9 mouse cellular contexts compared by ENCODE assay signal in genomic region chr11:121041212-121041611, GRCm38 (mm10). TPM values are rescaled to one million over a fixed set of nuclear protein-coding genes. Genes with fewer than 3 reads are reported as not detected.
DNase-seq lines count a peak whose midpoint lies in the region; ATAC-seq and TF ChIP-seq lines count a peak whose summit lies in the region.
"Had no signal": no experiment of that assay in that cellular context is flagged by ENCODE, and none has a peak within 500 bp of the region (broad histone marks: within the 10 kb centered on the region; RNA-seq: fewer than 3 reads in every experiment).

No protein-coding gene starts in this region.

- intact Hi-C loops in left cerebral cortex, postnatal 4 days (cut with DNase I): loop anchor here (10.0 kb wide), 1 partner anchor 136 kb away; no protein-coding TSS in a partner anchor

- peak; percentile 59; the same call in 1 of the 2 replicates for ATAC-seq in midbrain, embryonic 11.5 days (ENCODE audit: low FRiP score)
- ATAC-seq in midbrain, embryonic 15.5 days (replicated peaks): no peak
- ATAC-seq in intestine, embryonic 16.5 days: peak; percentile 67
- ATAC-seq in neural tube, embryonic 11.5 days (ENCODE audit: insufficient read depth, low FRiP score, low TSS enrichment): no peak

- H3K36me3 ChIP-seq in midbrain, embryonic 11.5 days (ENCODE audit: control insufficient read depth, insufficient read depth, low read length): no peaks in the 10 kb centered on the region
- H3K36me3 ChIP-seq in midbrain, embryonic 15.5 days (replicated peaks): no peaks in the 10 kb centered on the region
- H3K36me3 ChIP-seq in intestine, embryonic 16.5 days (ENCODE audit: control insufficient read depth, insufficient read depth, low read length): no peaks in the 10 kb centered on the region
- H3K36me3 ChIP-seq in neural tube, embryonic 11.5 days (ENCODE audit: control insufficient read depth, insufficient read depth, low read length): no peaks in the 10 kb centered on the region
- no peaks in the 10 kb centered on the region for H3K36me3 ChIP-seq in testis, adult 2 months (ENCODE audit: control insufficient read depth, insufficient read depth, low read length)
- H3K36me3 ChIP-seq: embryonic facial prominence, embryonic 15.5 days had no signal

- no peak overlapping the region for H3K4me3 ChIP-seq in midbrain, embryonic 11.5 days (ENCODE audit: low read depth, low read length)
- no peak overlapping the region for H3K4me3 ChIP-seq in midbrain, embryonic 15.5 days
- H3K4me3 ChIP-seq in intestine, embryonic 16.5 days (ENCODE audit: low read length): no peak overlapping the region
- H3K4me3 ChIP-seq in neural tube, embryonic 11.5 days (ENCODE audit: low read depth, low read length): no peak overlapping the region
- no peak overlapping the region for H3K4me3 ChIP-seq in testis, adult 2 months (ENCODE audit: control insufficient read depth, low read depth, low read length)
- H3K4me3 ChIP-seq: embryonic facial prominence, embryonic 15.5 days had no signal

- DNase-seq in midbrain, embryonic 11.5 days (ENCODE audit: low spot score, missing footprints): peak; percentile 97
- DNase-seq in cerebellum, adult 8-10 months: peak; percentile 75
- peak; percentile 64 to 83 for DNase-seq in frontal cortex, postnatal 14 days (ENCODE audit: low spot score in 2 of 2)
- DNase-seq in left cerebral cortex, postnatal 4 days: peak; percentile 83
- DNase-seq in neural tube, embryonic 11.5 days (ENCODE audit: low spot score): peak; percentile 81

- WGBS in midbrain, embryonic 11.5 days: 5% methylated on average over 4 of the region's 4 CpGs
- 3% methylated on average over 4 of the region's 4 CpGs for WGBS in midbrain, embryonic 15.5 days
- 4% methylated on average over 4 of the region's 4 CpGs for WGBS in intestine, embryonic 16.5 days
- 11% methylated on average over 4 of the region's 4 CpGs for WGBS in neural tube, embryonic 11.5 days

- H3K27ac ChIP-seq in midbrain, embryonic 11.5 days (ENCODE audit: low read depth, low read length): no peak overlapping the region
- no peak overlapping the region for H3K27ac ChIP-seq in midbrain, embryonic 15.5 days
- no peak overlapping the region for H3K27ac ChIP-seq in intestine, embryonic 16.5 days (ENCODE audit: low read length)
- no peak overlapping the region for H3K27ac ChIP-seq in neural tube, embryonic 11.5 days (ENCODE audit: low read depth, low read length)
- no peak overlapping the region for H3K27ac ChIP-seq in testis, adult 2 months (ENCODE audit: control insufficient read depth, insufficient read depth, low read depth, low read length)
- H3K27ac ChIP-seq: embryonic facial prominence, embryonic 15.5 days had no signal

- H3K4me2 ChIP-seq in midbrain, embryonic 11.5 days: no peak overlapping the region
- no peak overlapping the region for H3K4me2 ChIP-seq in midbrain, embryonic 15.5 days
- H3K4me2 ChIP-seq in intestine, embryonic 16.5 days (ENCODE audit: low read depth, low read length): no peak overlapping the region
- no peak overlapping the region for H3K4me2 ChIP-seq in neural tube, embryonic 11.5 days (ENCODE audit: low read depth)
- H3K4me2 ChIP-seq: embryonic facial prominence, embryonic 15.5 days had no signal

- H3K27me3 ChIP-seq in midbrain, embryonic 11.5 days (ENCODE audit: control insufficient read depth, insufficient read depth, low read length): no peaks in the 10 kb centered on the region
- H3K27me3 ChIP-seq in midbrain, embryonic 15.5 days (replicated peaks): no peaks in the 10 kb centered on the region
- no peaks in the 10 kb centered on the region for H3K27me3 ChIP-seq in intestine, embryonic 16.5 days (replicated peaks; ENCODE audit: control insufficient read depth, insufficient read depth, low read length)
- no peaks in the 10 kb centered on the region for H3K27me3 ChIP-seq in neural tube, embryonic 11.5 days (ENCODE audit: control insufficient read depth, insufficient read depth, low read length)
- H3K27me3 ChIP-seq in testis, adult 2 months (ENCODE audit: control insufficient read depth, insufficient read depth, low read length): no peaks in the 10 kb centered on the region

- H3K9me3 ChIP-seq in midbrain, embryonic 11.5 days (ENCODE audit: control insufficient read depth, low read length): no peaks in the 10 kb centered on the region
- no peaks in the 10 kb centered on the region for H3K9me3 ChIP-seq in midbrain, embryonic 15.5 days
- no peaks in the 10 kb centered on the region for H3K9me3 ChIP-seq in intestine, embryonic 16.5 days (ENCODE audit: control insufficient read depth, low read length)
- no peaks in the 10 kb centered on the region for H3K9me3 ChIP-seq in neural tube, embryonic 11.5 days (ENCODE audit: control insufficient read depth, low read length)
- H3K9me3 ChIP-seq: embryonic facial prominence, embryonic 15.5 days had no signal

- H3K9ac ChIP-seq in midbrain, embryonic 11.5 days (ENCODE audit: low read length): no peak overlapping the region
- no peak overlapping the region for H3K9ac ChIP-seq in midbrain, embryonic 15.5 days
- H3K9ac ChIP-seq in intestine, embryonic 16.5 days (ENCODE audit: low read depth, low read length): no peak overlapping the region
- H3K9ac ChIP-seq in neural tube, embryonic 11.5 days (ENCODE audit: low read length): no peak overlapping the region
- H3K9ac ChIP-seq: embryonic facial prominence, embryonic 15.5 days had no signal

- peak; percentile 63; the same call in 1 of the 2 replicates for TF ChIP-seq CTCF in testis, adult 2 months (IDR thresholded peaks at IDR 0.05; ENCODE audit: control insufficient read depth, insufficient read depth, insufficient replicate concordance, low read depth, low read length)

- TF ChIP-seq POLR2A in testis, adult 2 months (IDR thresholded peaks at IDR 0.05; ENCODE audit: control insufficient read depth, low read depth, low read length): no peak

- no peaks in the 10 kb centered on the region for H3K4me1 ChIP-seq in midbrain, embryonic 11.5 days (ENCODE audit: control insufficient read depth, insufficient read depth, low read length)
- no peaks in the 10 kb centered on the region for H3K4me1 ChIP-seq in midbrain, embryonic 15.5 days
- H3K4me1 ChIP-seq in intestine, embryonic 16.5 days (ENCODE audit: control insufficient read depth, insufficient read depth, low read length): no peaks in the 10 kb centered on the region
- no peaks in the 10 kb centered on the region for H3K4me1 ChIP-seq in neural tube, embryonic 11.5 days (ENCODE audit: control insufficient read depth, insufficient read depth, low read length)
- H3K4me1 ChIP-seq in testis, adult 2 months (ENCODE audit: control insufficient read depth, insufficient read depth, low read length): no peaks in the 10 kb centered on the region
- H3K4me1 ChIP-seq: embryonic facial prominence, embryonic 15.5 days had no signal

RNA-seq across cellular contexts. Expression of gene Cd7, which starts 2.0 kb away (rescaled TPM):
- polyA plus RNA-seq in midbrain, embryonic 11.5 days (2014; fragmentation: Nextera tagmentation; extraction: Ambion mirVana): not detected in 2 replicates
- not detected in 2 replicates for polyA plus RNA-seq in midbrain, embryonic 15.5 days (2015; fragmentation: Nextera tagmentation; extraction: Ambion mirVana)
- 6.7 and 7.9 TPM in 2 replicates for polyA plus RNA-seq in intestine, embryonic 16.5 days (2015; fragmentation: Nextera tagmentation; extraction: Ambion mirVana)
- not detected for total RNA-seq in left cerebral cortex, postnatal 4 days (2021)
- polyA plus RNA-seq in neural tube, embryonic 11.5 days (2014; fragmentation: Nextera tagmentation; extraction: Ambion mirVana): not detected in 2 replicates
- 0.71 and 0.95 TPM in 2 replicates for polyA plus RNA-seq in testis, adult 2 months (2012; rRNA removed)

RNA-seq across cellular contexts. Expression of gene Sectm1b, which starts 22.2 kb away (rescaled TPM):
- polyA plus RNA-seq in midbrain, embryonic 11.5 days (2014; fragmentation: Nextera tagmentation; extraction: Ambion mirVana): not detected in 2 replicates
- polyA plus RNA-seq in midbrain, embryonic 15.5 days (2015; fragmentation: Nextera tagmentation; extraction: Ambion mirVana): not detected in 2 replicates
- polyA plus RNA-seq in intestine, embryonic 16.5 days (2015; fragmentation: Nextera tagmentation; extraction: Ambion mirVana): 0.93 and 2.6 TPM in 2 replicates
- total RNA-seq in left cerebral cortex, postnatal 4 days (2021): not detected
- not detected in 2 replicates for polyA plus RNA-seq in neural tube, embryonic 11.5 days (2014; fragmentation: Nextera tagmentation; extraction: Ambion mirVana)
- polyA plus RNA-seq in testis, adult 2 months (2012; rRNA removed): not detected in 2 replicates

RNA-seq across cellular contexts. Expression of gene Sectm1a, which starts 39.8 kb away (rescaled TPM):
- polyA plus RNA-seq in midbrain, embryonic 11.5 days (2014; fragmentation: Nextera tagmentation; extraction: Ambion mirVana): not detected in 2 replicates
- polyA plus RNA-seq in midbrain, embryonic 15.5 days (2015; fragmentation: Nextera tagmentation; extraction: Ambion mirVana): not detected in 2 replicates
- polyA plus RNA-seq in intestine, embryonic 16.5 days (2015; fragmentation: Nextera tagmentation; extraction: Ambion mirVana): 7.0 and 10.4 TPM in 2 replicates
- total RNA-seq in left cerebral cortex, postnatal 4 days (2021): under 1 TPM in 1 of 2 experiments, not detected in 1; 0.30 TPM
- polyA plus RNA-seq in neural tube, embryonic 11.5 days (2014; fragmentation: Nextera tagmentation; extraction: Ambion mirVana): not detected in 2 replicates
- 8.9 and 9.0 TPM in 2 replicates for polyA plus RNA-seq in testis, adult 2 months (2012; rRNA removed)

RNA-seq across cellular contexts. Expression of gene Csnk1d, which starts 50.1 kb away (rescaled TPM):
- polyA plus RNA-seq in midbrain, embryonic 11.5 days (2014; fragmentation: Nextera tagmentation; extraction: Ambion mirVana): 60.9 and 71.3 TPM in 2 replicates
- 173 and 176 TPM in 2 replicates for polyA plus RNA-seq in midbrain, embryonic 15.5 days (2015; fragmentation: Nextera tagmentation; extraction: Ambion mirVana)
- polyA plus RNA-seq in intestine, embryonic 16.5 days (2015; fragmentation: Nextera tagmentation; extraction: Ambion mirVana): 93.9 and 97.7 TPM in 2 replicates
- 100 to 1,000 TPM; 137 to 141 TPM for total RNA-seq in left cerebral cortex, postnatal 4 days (2021)
- 81.6 and 84.6 TPM in 2 replicates for polyA plus RNA-seq in neural tube, embryonic 11.5 days (2014; fragmentation: Nextera tagmentation; extraction: Ambion mirVana)
- polyA plus RNA-seq in testis, adult 2 months (2012; rRNA removed): 97.0 and 111 TPM in 2 replicates

Comparison
In these comparisons a context has a peak if more than half of its experiments do, and no peak if none do; other contexts are left out.
1. ATAC-seq: peak in midbrain, embryonic 11.5 days (single experiment) and intestine, embryonic 16.5 days (single experiment); none in midbrain, embryonic 15.5 days (single experiment) and neural tube, embryonic 11.5 days (single experiment).
2. Peak in every context shown above with its lines, with median percentiles within 50 percentile points of each other: DNase-seq.